Mouse (Mus musculus) gastrocnemius, adult 2 months (tissue): ENCODE measurements around the gene 2900092C05Rik. TPM values are rescaled to one million over a fixed set of nuclear protein-coding genes. Genes with fewer than 3 reads are reported as not detected.

ENCODE experiments used
- DNase-seq: peaks from one replicate; pipeline ENCODE4 v3.0.0; 2022
- H3K27ac ChIP-seq: fragments of 200-600 bp; 2 replicates; pipeline ENCODE4 v1.8.1; 2022; ENCODE audit warnings: mild to moderate bottlenecking
- H3K4me3 ChIP-seq: fragments of 200-600 bp; 2 replicates; pipeline ENCODE4 v1.8.1; 2022; ENCODE audit warnings: mild to moderate bottlenecking, moderate library complexity
- CTCF ChIP-seq: fragments of 200-600 bp; IDR thresholded peaks from 2 replicates; pipeline ENCODE4 v1.8.1; 2022; ENCODE audit warnings: antibody characterized with exemption, mild to moderate bottlenecking, moderate library complexity
- intact Hi-C: fragments of 180-260 bp; cut with DNase I; formaldehyde crosslinking; loops from one replicate; pipeline ENCODE4 v1.15.1; 2025
- long read RNA-seq, 2 experiments: library from polyadenylated mRNA; stranded (forward); transcript quantifications; one replicate each; pipeline ENCODE4 v2.0.0; 2021
- total RNA-seq, 2 experiments: library from RNA; stranded (reverse); gene quantifications; 2 replicates each; pipeline ENCODE4 v1.2.3; 2021

2900092C05Rik gene
- total RNA-seq: not detected
- long read RNA-seq, experiment 1: 0 reads
- long read RNA-seq, experiment 2: 0 reads

GRCm38 (mm10) chr7:12512217-12512616 lies at the start of gene 2900092C05Rik:
Gene 2900092C05Rik, plus strand, starts transcription at chr7:12512517.
- H3K4me3 ChIP-seq: no peak within 1 kb of the TSS
- no peak within 1 kb of the TSS for H3K27ac ChIP-seq
- no peak for TF ChIP-seq CTCF
- intact Hi-C loops: no loop called here
- no peak for DNase-seq

- DNase-seq: peak; percentile 92
- H3K4me3 ChIP-seq: peak within 1 kb of the TSS; percentile 96
- peak; percentile 10; the same call in 1 of the 2 replicates for TF ChIP-seq CTCF
- H3K27ac ChIP-seq: peak within 1 kb of the TSS; percentile 98
- intact Hi-C loops: loop anchor here (5.0 kb wide), 2 partner anchors 359 to 444 kb away; partner anchors contain the start of gene Rps5
Measured at GRCm38 (mm10) chr7:12478158-12479008, 33.9 kb upstream of the 2900092C05Rik start, which contains the start of gene Zfp606. Gene Zfp606, plus strand, starts transcription at chr7:12478293.

GRCm38 (mm10) chr7:12479009-12479346 lies 33.3 kb upstream of the 2900092C05Rik start:
- no peak for TF ChIP-seq CTCF
- intact Hi-C loops: loop anchor here (5.0 kb wide), 2 partner anchors 358 to 443 kb away; partner anchors contain the start of gene Rps5
- DNase-seq: no peak

GRCm38 (mm10) chr7:12479525-12479924 lies 32.8 kb upstream of the 2900092C05Rik start:
- intact Hi-C loops: loop anchor here (5.0 kb wide), 2 partner anchors 358 to 443 kb away; partner anchors contain the start of gene Rps5
- no peak for TF ChIP-seq CTCF
- Histone ChIP-seq H3K27ac (no peak overlapping the region), H3K4me3 (peak overlapping the region; percentile 96)
- no peak for DNase-seq

More at GRCm38 (mm10) chr7:12479009-12479346, 33.3 kb upstream of the 2900092C05Rik start:
- H3K27ac ChIP-seq: peak overlapping the region; percentile 98; the same call in 1 of the 2 replicates
- peak overlapping the region; percentile 96 for H3K4me3 ChIP-seq

GRCm38 (mm10) chr7:12483771-12484170 lies 28.5 kb upstream of the 2900092C05Rik start:
- TF ChIP-seq CTCF: no peak
- DNase-seq: no peak
- intact Hi-C loops: loop anchor here (10.0 kb wide), 1 partner anchor 571 kb away; the partner anchor contains the start of gene Mzf1
- Histone ChIP-seq H3K4me3 (no peak overlapping the region), H3K27ac (no peak overlapping the region)

- no peak overlapping the region for H3K4me3 ChIP-seq
- no peak overlapping the region for H3K27ac ChIP-seq
- no peak for TF ChIP-seq CTCF
- intact Hi-C loops: loop anchor here (10.0 kb wide), 1 partner anchor 569 kb away; the partner anchor contains the start of gene Mzf1
- no peak for DNase-seq
Measured at GRCm38 (mm10) chr7:12485956-12486355, 26.4 kb upstream of the 2900092C05Rik start.

GRCm38 (mm10) chr7:12486691-12487090 lies 25.6 kb upstream of the 2900092C05Rik start:
- no peak for DNase-seq
- intact Hi-C loops: loop anchor here (10.0 kb wide), 1 partner anchor 568 kb away; the partner anchor contains the start of gene Mzf1
- TF ChIP-seq CTCF: no peak
- no peak overlapping the region for H3K27ac ChIP-seq
- H3K4me3 ChIP-seq: no peak overlapping the region

GRCm38 (mm10) chr7:12510913-12511312 lies 1.4 kb upstream of the 2900092C05Rik start:
- DNase-seq: no peak
- no peak overlapping the region for H3K27ac ChIP-seq
- intact Hi-C loops: no loop called here
- H3K4me3 ChIP-seq: no peak overlapping the region
- TF ChIP-seq CTCF: no peak

Other genes with a start within 250 kb of the 2900092C05Rik start
- not detected for gene Vmn1r81, start 244.2 kb upstream of the 2900092C05Rik start, total RNA-seq
- gene Vmn1r82, start 212.1 kb upstream of the 2900092C05Rik start, total RNA-seq: not detected
- gene Vmn1r83, start 183.0 kb upstream of the 2900092C05Rik start, total RNA-seq: not detected
- not detected for gene Vmn1r84, start 143.2 kb upstream of the 2900092C05Rik start, total RNA-seq
- gene Zfp551, start 89.8 kb upstream of the 2900092C05Rik start, total RNA-seq: 1 to 10 TPM; 1.6 to 2.2 TPM
- 1 to 10 TPM; 4.9 to 6.4 TPM for gene Zfp606, start 34.2 kb upstream of the 2900092C05Rik start, total RNA-seq
- gene Vmn2r53, start 96.3 kb downstream of the 2900092C05Rik start, total RNA-seq: under 1 TPM; 0.03 TPM
- gene Vmn2r54, start 127.8 kb downstream of the 2900092C05Rik start, total RNA-seq: not detected
- gene Vmn2r55, start 172.5 kb downstream of the 2900092C05Rik start, total RNA-seq: not detected
- not detected for gene Vmn2r56, start 222.5 kb downstream of the 2900092C05Rik start, total RNA-seq